Mouse (Mus musculus): ENCODE measurements around the gene Ccm2l. TPM values are rescaled to one million over a fixed set of nuclear protein-coding genes. Genes with fewer than 3 reads are reported as not detected.
A peak's percentile ranks its signal among the peaks of the same experiment; 100 is the strongest.

The Ccm2l gene
- total RNA-seq (2014; rRNA removed), result 2.3 and 2.5 TPM in 2 replicates
- polyA plus RNA-seq (2012; rRNA removed), result 3.4 and 5.5 TPM in 2 replicates

GRCm38 (mm10) chr2:153065747-153066508 lies at the start of gene Ccm2l:
Gene Ccm2l (plus strand): TSS chr2:153065955.
- Histone ChIP-seq H3K27ac (replicated peaks; ENCODE audit: insufficient read depth, low read depth, low read length) (peak within 1 kb of the TSS; percentile 75), H3K9ac (ENCODE audit: low read depth, low read length) (peak within 1 kb of the TSS; percentile 38), H3K36me3 (ENCODE audit: control insufficient read depth, insufficient read depth, low read length) (no peaks in the 10 kb centered on the region), H3K79me2 (ENCODE audit: control insufficient read depth, insufficient read depth, low read length) (no peaks in the 10 kb centered on the region), H3K4me1 (ENCODE audit: control insufficient read depth, insufficient read depth, low read length) (no peaks in the 10 kb centered on the region), H3K4me3 (ENCODE audit: insufficient read depth, low read depth, low read length) (peak within 1 kb of the TSS; percentile 58), H3K27me3 (ENCODE audit: control insufficient read depth, insufficient read depth, low read length) (no peaks in the 10 kb centered on the region)
- TF ChIP-seq POLR2A (IDR thresholded peaks at IDR 0.05; ENCODE audit: extremely low read depth, insufficient read depth, low read length) (no peak), CTCF (IDR thresholded peaks at IDR 0.05; ENCODE audit: low read depth, low read length) (no peak)
- no peak for DNase-seq (ENCODE audit: extremely low read depth, low read depth, low spot score)
- 57% methylated on average over 12 of the region's 12 CpGs for WGBS

- Histone ChIP-seq H3K79me2 (ENCODE audit: control insufficient read depth, insufficient read depth, low read length) (peaks cover 9% of the 10 kb centered on the region), H3K36me3 (ENCODE audit: control insufficient read depth, insufficient read depth, low read length) (peaks cover 4% of the 10 kb centered on the region; the same call in 1 of the 2 replicates), H3K9ac (ENCODE audit: low read depth, low read length) (no peak overlapping the region), H3K4me1 (ENCODE audit: control insufficient read depth, insufficient read depth, low read length) (peaks cover 4% of the 10 kb centered on the region; the same call in 1 of the 2 replicates), H3K27me3 (ENCODE audit: control insufficient read depth, insufficient read depth, low read length) (no peaks in the 10 kb centered on the region), H3K4me3 (ENCODE audit: insufficient read depth, low read depth, low read length) (no peak overlapping the region), H3K27ac (replicated peaks; ENCODE audit: insufficient read depth, low read depth, low read length) (no peak overlapping the region)
- TF ChIP-seq POLR2A (IDR thresholded peaks at IDR 0.05; ENCODE audit: extremely low read depth, insufficient read depth, low read length) (no peak), CTCF (IDR thresholded peaks at IDR 0.05; ENCODE audit: low read depth, low read length) (no peak)
- DNase-seq (ENCODE audit: extremely low read depth, low read depth, low spot score), result no peak
- 43% methylated on average over 5 of the region's 5 CpGs for WGBS
These were observed 49.0 kb upstream of the Ccm2l start for GRCm38 (mm10) chr2:153016786-153017185.

GRCm38 (mm10) chr2:153019355-153019754 lies 46.4 kb upstream of the Ccm2l start:
- WGBS, result 77% methylated on average over 3 of the region's 3 CpGs
- no peak overlapping the region for H3K9ac ChIP-seq (ENCODE audit: low read depth, low read length)
- TF ChIP-seq CTCF (IDR thresholded peaks at IDR 0.05; ENCODE audit: low read depth, low read length) (no peak), POLR2A (IDR thresholded peaks at IDR 0.05; ENCODE audit: extremely low read depth, insufficient read depth, low read length) (no peak)

GRCm38 (mm10) chr2:153021163-153021562 lies 44.6 kb upstream of the Ccm2l start:
- Histone ChIP-seq H3K4me1 (ENCODE audit: control insufficient read depth, insufficient read depth, low read length) (no peaks in the 10 kb centered on the region), H3K27me3 (ENCODE audit: control insufficient read depth, insufficient read depth, low read length) (no peaks in the 10 kb centered on the region), H3K36me3 (ENCODE audit: control insufficient read depth, insufficient read depth, low read length) (no peaks in the 10 kb centered on the region), H3K27ac (replicated peaks; ENCODE audit: insufficient read depth, low read depth, low read length) (no peak overlapping the region), H3K9ac (ENCODE audit: low read depth, low read length) (no peak overlapping the region), H3K79me2 (ENCODE audit: control insufficient read depth, insufficient read depth, low read length) (no peaks in the 10 kb centered on the region), H3K4me3 (ENCODE audit: insufficient read depth, low read depth, low read length) (no peak overlapping the region)
- TF ChIP-seq POLR2A (IDR thresholded peaks at IDR 0.05; ENCODE audit: extremely low read depth, insufficient read depth, low read length), result no peak
- no peak for TF ChIP-seq CTCF (IDR thresholded peaks at IDR 0.05; ENCODE audit: low read depth, low read length)
- WGBS, result 77% methylated on average over 3 of the region's 3 CpGs
- DNase-seq (ENCODE audit: extremely low read depth, low read depth, low spot score), result no peak

More at GRCm38 (mm10) chr2:153019355-153019754, 46.4 kb upstream of the Ccm2l start:
- no peak overlapping the region for H3K27ac ChIP-seq (replicated peaks; ENCODE audit: insufficient read depth, low read depth, low read length)
- H3K79me2 ChIP-seq (ENCODE audit: control insufficient read depth, insufficient read depth, low read length), result peaks cover 7% of the 10 kb centered on the region
- H3K27me3 ChIP-seq (ENCODE audit: control insufficient read depth, insufficient read depth, low read length), result no peaks in the 10 kb centered on the region
- H3K36me3 ChIP-seq (ENCODE audit: control insufficient read depth, insufficient read depth, low read length), result no peaks in the 10 kb centered on the region
- no peak for DNase-seq (ENCODE audit: extremely low read depth, low read depth, low spot score)
- H3K4me1 ChIP-seq (ENCODE audit: control insufficient read depth, insufficient read depth, low read length), result peaks cover 2% of the 10 kb centered on the region; the same call in 1 of the 2 replicates
- no peak overlapping the region for H3K4me3 ChIP-seq (ENCODE audit: insufficient read depth, low read depth, low read length)

- no peaks in the 10 kb centered on the region for H3K36me3 ChIP-seq (ENCODE audit: control insufficient read depth, insufficient read depth, low read length)
- H3K27ac ChIP-seq (replicated peaks; ENCODE audit: insufficient read depth, low read depth, low read length), result no peak overlapping the region
- no peaks in the 10 kb centered on the region for H3K27me3 ChIP-seq (ENCODE audit: control insufficient read depth, insufficient read depth, low read length)
- H3K4me1 ChIP-seq (ENCODE audit: control insufficient read depth, insufficient read depth, low read length), result no peaks in the 10 kb centered on the region
- TF ChIP-seq CTCF (IDR thresholded peaks at IDR 0.05; ENCODE audit: low read depth, low read length), result no peak
- no peak for TF ChIP-seq POLR2A (IDR thresholded peaks at IDR 0.05; ENCODE audit: extremely low read depth, insufficient read depth, low read length)
- H3K4me3 ChIP-seq (ENCODE audit: insufficient read depth, low read depth, low read length), result no peak overlapping the region
- H3K79me2 ChIP-seq (ENCODE audit: control insufficient read depth, insufficient read depth, low read length), result no peaks in the 10 kb centered on the region
- no peak for DNase-seq (ENCODE audit: extremely low read depth, low read depth, low spot score)
- no peak overlapping the region for H3K9ac ChIP-seq (ENCODE audit: low read depth, low read length)
- 52% methylated on average over 4 of the region's 4 CpGs for WGBS
These were observed 42.9 kb upstream of the Ccm2l start for GRCm38 (mm10) chr2:153022855-153023254.

GRCm38 (mm10) chr2:153026052-153026451 lies 39.7 kb upstream of the Ccm2l start:
- H3K27me3 ChIP-seq (ENCODE audit: control insufficient read depth, insufficient read depth, low read length), result peaks cover 2% of the 10 kb centered on the region; the same call in 1 of the 2 replicates
- no peak overlapping the region for H3K27ac ChIP-seq (replicated peaks; ENCODE audit: insufficient read depth, low read depth, low read length)
- no peaks in the 10 kb centered on the region for H3K4me1 ChIP-seq (ENCODE audit: control insufficient read depth, insufficient read depth, low read length)
- no peak for TF ChIP-seq POLR2A (IDR thresholded peaks at IDR 0.05; ENCODE audit: extremely low read depth, insufficient read depth, low read length)
- no peak for TF ChIP-seq CTCF (IDR thresholded peaks at IDR 0.05; ENCODE audit: low read depth, low read length)
- no peaks in the 10 kb centered on the region for H3K79me2 ChIP-seq (ENCODE audit: control insufficient read depth, insufficient read depth, low read length)
- no peak overlapping the region for H3K9ac ChIP-seq (ENCODE audit: low read depth, low read length)
- H3K4me3 ChIP-seq (ENCODE audit: insufficient read depth, low read depth, low read length), result no peak overlapping the region
- no peak for DNase-seq (ENCODE audit: extremely low read depth, low read depth, low spot score)
- WGBS, result 67% methylated on average over 7 of the region's 7 CpGs
- no peaks in the 10 kb centered on the region for H3K36me3 ChIP-seq (ENCODE audit: control insufficient read depth, insufficient read depth, low read length)
